14 mouse cellular contexts compared by ENCODE assay signal in the genomic region with DNA sequence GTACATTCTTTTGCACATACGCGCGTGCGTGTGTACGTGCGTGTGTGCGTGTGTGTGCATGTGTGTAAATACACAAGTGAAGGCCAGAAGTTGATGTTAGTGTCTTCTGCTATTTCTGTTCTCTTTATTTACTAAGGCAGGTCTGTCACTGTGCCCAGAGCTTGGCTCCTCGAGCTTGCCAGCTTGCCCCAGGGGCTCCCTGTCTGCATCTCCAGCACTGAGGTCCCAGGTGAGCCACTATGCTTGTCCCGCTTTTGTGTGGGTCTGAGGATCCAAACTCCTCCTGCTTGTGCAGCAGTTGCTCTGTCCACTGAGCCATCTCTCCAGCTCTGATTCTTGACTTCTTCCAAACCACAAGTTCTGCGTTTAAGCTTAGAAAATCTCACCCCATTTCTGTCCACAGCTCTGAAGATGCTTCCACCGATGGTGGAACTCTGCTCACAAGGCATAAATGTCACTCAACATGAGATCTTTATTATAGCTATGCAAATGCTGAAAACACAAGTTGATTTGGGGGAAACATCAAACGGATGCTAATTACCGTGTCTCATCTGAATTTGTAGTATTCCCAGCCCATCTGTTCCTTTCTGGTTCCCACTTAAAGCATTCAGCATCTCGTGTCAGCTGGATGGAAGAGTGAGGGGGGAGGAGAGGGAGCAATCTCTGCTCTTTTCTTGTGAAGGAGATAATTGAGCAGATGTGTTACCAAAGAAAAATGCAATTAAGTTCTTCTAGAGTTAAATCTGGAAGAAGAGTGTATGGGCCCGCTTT. TPM values are rescaled to one million over a fixed set of nuclear protein-coding genes. Genes with fewer than 3 reads are reported as not detected.
DNase-seq lines count a peak whose midpoint lies in the region; ATAC-seq lines count a peak whose summit lies in the region.
"Had no signal": no experiment of that assay in that cellular context is flagged by ENCODE, and none has a peak within 500 bp of the region (broad histone marks: within the 10 kb centered on the region; RNA-seq: fewer than 3 reads in every experiment).

No protein-coding gene starts in this region.

- WGBS in forebrain, embryonic 15.5 days: 66% methylated on average over 15 of the region's 15 CpGs
- 69% methylated on average over 15 of the region's 15 CpGs for whole genome bisulfite sequencing in neural tube, embryonic 15.5 days

- peak; percentile 2 for DNase-seq in cerebellum, adult 9-10 months
- no peak for DNase-seq in cerebellum, adult 11 months
- DNase-seq in layer of hippocampus, adult 9-10 months (ENCODE audit: low spot score): peak; percentile 24
- DNase-seq in heart, postnatal 4 days: no peak
- no peak for DNase-seq in kidney, postnatal 14 days
- no peak for DNase-seq in heart, adult 9 months (ENCODE audit: low spot score in 2 of 2)
- DNase-seq: adrenal gland, postnatal 36 days; lung, adult 2 months had no signal

- H3K27me3 ChIP-seq in forebrain, embryonic 15.5 days: no peaks in the 10 kb centered on the region
- H3K27me3 ChIP-seq in neural tube, embryonic 15.5 days (replicated peaks): no peaks in the 10 kb centered on the region
- H3K27me3 ChIP-seq: embryonic facial prominence, embryonic 12.5 days had no signal

- no peaks in the 10 kb centered on the region for H3K9me3 ChIP-seq in forebrain, embryonic 15.5 days
- no peaks in the 10 kb centered on the region for H3K9me3 ChIP-seq in neural tube, embryonic 15.5 days (replicated peaks)
- H3K9me3 ChIP-seq: embryonic facial prominence, embryonic 12.5 days had no signal

- H3K4me1 ChIP-seq in forebrain, embryonic 15.5 days: peaks cover 11% of the 10 kb centered on the region
- H3K4me1 ChIP-seq in neural tube, embryonic 15.5 days: no peaks in the 10 kb centered on the region
- H3K4me1 ChIP-seq: embryonic facial prominence, embryonic 12.5 days had no signal

- no peak overlapping the region for H3K4me3 ChIP-seq in forebrain, embryonic 15.5 days
- no peak overlapping the region for H3K4me3 ChIP-seq in neural tube, embryonic 15.5 days (replicated peaks)
- H3K4me3 ChIP-seq: embryonic facial prominence, embryonic 12.5 days; left cerebral cortex, adult 2 months had no signal

- no peak overlapping the region for H3K4me2 ChIP-seq in forebrain, embryonic 15.5 days (replicated peaks)
- H3K4me2 ChIP-seq in neural tube, embryonic 15.5 days: no peak overlapping the region
- H3K4me2 ChIP-seq: embryonic facial prominence, embryonic 12.5 days had no signal

- ATAC-seq in forebrain, embryonic 15.5 days (replicated peaks): peak; percentile 92
- ATAC-seq in neural tube, embryonic 15.5 days (ENCODE audit: low FRiP score): peak; percentile 75; the same call in 1 of the 2 replicates
- ATAC-seq: intestine, postnatal 0 days had no signal

- peak overlapping the region; percentile 76 for H3K27ac ChIP-seq in forebrain, embryonic 15.5 days (replicated peaks)
- 0 out of 2 replicates have a peak overlapping the region, but pooled peaks have one; percentile 46 for H3K27ac ChIP-seq in neural tube, embryonic 15.5 days (replicated peaks)
- H3K27ac ChIP-seq: embryonic facial prominence, embryonic 12.5 days; left cerebral cortex, adult 2 months had no signal

- H3K36me3 ChIP-seq in forebrain, embryonic 15.5 days: no peaks in the 10 kb centered on the region
- no peaks in the 10 kb centered on the region for H3K36me3 ChIP-seq in neural tube, embryonic 15.5 days
- H3K36me3 ChIP-seq: embryonic facial prominence, embryonic 12.5 days had no signal

- H3K9ac ChIP-seq in forebrain, embryonic 15.5 days (replicated peaks): no peak overlapping the region
- no peak overlapping the region for H3K9ac ChIP-seq in neural tube, embryonic 15.5 days (replicated peaks)
- H3K9ac ChIP-seq: embryonic facial prominence, embryonic 12.5 days had no signal

RNA-seq across cellular contexts. Expression of gene Fam240b, which starts 29.1 kb away (rescaled TPM):
- not detected in 2 replicates for polyA plus RNA-seq in forebrain, embryonic 15.5 days (2015; fragmentation: Nextera tagmentation; extraction: Ambion mirVana)
- polyA plus RNA-seq in neural tube, embryonic 15.5 days (2015; fragmentation: Nextera tagmentation; extraction: Ambion mirVana): 0.33 and 0.46 TPM in 2 replicates
- not detected for total RNA-seq in heart, postnatal 4 days (2021)
- total RNA-seq: adrenal gland, postnatal 36 days; heart, adult 8-10 months; left cerebral cortex, adult 2 months had no signal
- polyA plus RNA-seq: embryonic facial prominence, embryonic 12.5 days; intestine, postnatal 0 days; lung, adult 2 months had no signal

Comparison
In these comparisons a context has a peak if more than half of its experiments do, and no peak if none do; other contexts are left out.
1. DNase-seq: peak in cerebellum, adult 9-10 months (single experiment) and layer of hippocampus, adult 9-10 months (single experiment); none in cerebellum, adult 11 months (single experiment), heart, postnatal 4 days (single experiment), kidney, postnatal 14 days (single experiment) and heart, adult 9 months (0 of 2).